Mouse (Mus musculus): Measurements from ENCODE around the gene 0610037L13Rik. TPM values are rescaled to one million over a fixed set of nuclear protein-coding genes. Genes with fewer than 3 reads are reported as not detected.

Gene 0610037L13Rik
- polyA plus RNA-seq, 1 experiment from 2014 or later = 152 TPM

DNA sequence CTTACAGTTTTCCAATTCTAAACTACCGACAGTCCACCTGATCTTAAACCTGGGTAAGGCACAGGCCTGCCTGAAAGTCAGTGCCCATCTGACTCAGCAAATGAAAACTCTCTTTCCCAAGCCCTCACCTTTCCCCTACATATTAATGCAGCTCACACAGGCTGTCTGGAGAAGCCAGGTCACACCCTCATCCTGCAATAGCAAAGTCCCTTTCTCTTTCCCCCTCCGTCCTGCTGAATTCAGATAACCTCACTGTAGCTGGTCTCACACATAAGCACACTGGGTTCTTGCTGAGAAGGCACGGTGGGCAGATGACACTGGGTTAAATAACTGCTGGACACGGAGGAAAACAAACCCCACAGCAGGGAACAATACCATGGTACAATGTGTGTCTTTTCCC lies 32.3 kb downstream of the 0610037L13Rik start:
- H3K4me2 ChIP-seq = peak overlapping the region; percentile 72; the same call in 1 of the 2 replicates
- no peak overlapping the region for H3K4me3 ChIP-seq
- WGBS = 73% methylated on average over 4 of the region's 4 CpGs

GRCm38 (mm10) chr4:107923145-107923802 lies 33.7 kb downstream of the 0610037L13Rik start, which contains the start of gene Cpt2:
Gene Cpt2 (minus strand): TSS chr4:107923610.
- peak within 1 kb of the TSS; percentile 72 for H3K4me2 ChIP-seq
- H3K36me3 ChIP-seq = no peaks in the 10 kb centered on the region
- peak within 1 kb of the TSS; percentile 86 for H3K27ac ChIP-seq
- peaks cover 22% of the 10 kb centered on the region for H3K4me1 ChIP-seq
- H3K27me3 ChIP-seq = no peaks in the 10 kb centered on the region
- peak; percentile 90 for ATAC-seq (ENCODE audit: insufficient number of reproducible peaks, low FRiP score, low TSS enrichment, low read depth)
- no peaks in the 10 kb centered on the region for H3K9me3 ChIP-seq
- peak within 1 kb of the TSS; percentile 82 for H3K9ac ChIP-seq
- H3K4me3 ChIP-seq = peak within 1 kb of the TSS; percentile 84
- 1% methylated on average over 38 of the region's 38 CpGs for WGBS

More for the DNA sequence above, 32.3 kb downstream of the 0610037L13Rik start:
- Histone ChIP-seq H3K9ac (no peak overlapping the region), H3K4me1 (peaks cover 22% of the 10 kb centered on the region), H3K27me3 (no peaks in the 10 kb centered on the region), H3K36me3 (no peaks in the 10 kb centered on the region), H3K9me3 (no peaks in the 10 kb centered on the region), H3K27ac (no peak overlapping the region)
- no peak for ATAC-seq (ENCODE audit: insufficient number of reproducible peaks, low FRiP score, low TSS enrichment, low read depth)

DNA sequence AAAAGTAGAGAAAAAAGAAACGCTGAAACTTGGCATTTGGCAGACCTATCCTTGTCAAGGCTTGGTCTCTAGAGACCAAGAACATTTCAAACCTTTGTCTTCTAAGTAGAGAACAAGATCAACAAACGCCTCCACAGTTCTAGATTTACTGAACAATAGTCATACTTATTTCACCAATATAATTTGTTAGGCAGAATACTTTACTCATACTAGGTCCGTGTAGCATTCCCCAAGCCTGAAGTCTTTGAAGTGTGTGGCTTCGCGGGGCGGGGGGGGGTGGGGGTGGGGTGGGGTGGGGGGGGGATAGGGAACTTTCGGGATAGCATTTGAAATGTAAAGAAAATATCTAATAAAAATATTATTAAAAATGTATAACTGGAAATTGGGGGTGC lies 34.2 kb downstream of the 0610037L13Rik start:
- Histone ChIP-seq H3K4me3 (peak overlapping the region; percentile 84), H3K4me2 (peak overlapping the region; percentile 72), H3K27ac (peak overlapping the region; percentile 86; the same call in 1 of the 2 replicates), H3K36me3 (no peaks in the 10 kb centered on the region), H3K27me3 (no peaks in the 10 kb centered on the region), H3K9ac (no peak overlapping the region), H3K9me3 (no peaks in the 10 kb centered on the region), H3K4me1 (peaks cover 22% of the 10 kb centered on the region)
- no peak for ATAC-seq (ENCODE audit: insufficient number of reproducible peaks, low FRiP score, low TSS enrichment, low read depth)
- WGBS = 43% methylated on average over 7 of the region's 7 CpGs

- Histone ChIP-seq H3K4me3 (no peak overlapping the region), H3K4me2 (no peak overlapping the region), H3K27me3 (no peaks in the 10 kb centered on the region), H3K9ac (no peak overlapping the region), H3K27ac (no peak overlapping the region), H3K36me3 (no peaks in the 10 kb centered on the region), H3K9me3 (no peaks in the 10 kb centered on the region), H3K4me1 (no peaks in the 10 kb centered on the region)
- ATAC-seq (ENCODE audit: insufficient number of reproducible peaks, low FRiP score, low TSS enrichment, low read depth) = no peak
- 76% methylated on average over 2 of the region's 2 CpGs for WGBS
These were observed 38.7 kb downstream of the 0610037L13Rik start for GRCm38 (mm10) chr4:107928269-107928668.

GRCm38 (mm10) chr4:107928726-107929125 lies 39.1 kb downstream of the 0610037L13Rik start:
- ATAC-seq (ENCODE audit: insufficient number of reproducible peaks, low FRiP score, low TSS enrichment, low read depth) = no peak
- 81% methylated on average over 2 of the region's 2 CpGs for WGBS

GRCm38 (mm10) chr4:107931453-107931852 lies 41.8 kb downstream of the 0610037L13Rik start:
- H3K4me1 ChIP-seq = no peaks in the 10 kb centered on the region
- no peaks in the 10 kb centered on the region for H3K9me3 ChIP-seq
- H3K4me3 ChIP-seq = no peak overlapping the region
- ATAC-seq (ENCODE audit: insufficient number of reproducible peaks, low FRiP score, low TSS enrichment, low read depth) = no peak
- no peak overlapping the region for H3K4me2 ChIP-seq
- 74% methylated on average over 3 of the region's 3 CpGs for WGBS
- H3K9ac ChIP-seq = no peak overlapping the region
- H3K27ac ChIP-seq = no peak overlapping the region
- H3K36me3 ChIP-seq = no peaks in the 10 kb centered on the region
- no peaks in the 10 kb centered on the region for H3K27me3 ChIP-seq

More at GRCm38 (mm10) chr4:107928726-107929125, 39.1 kb downstream of the 0610037L13Rik start:
- Histone ChIP-seq H3K9ac (no peak overlapping the region), H3K9me3 (no peaks in the 10 kb centered on the region), H3K27ac (no peak overlapping the region), H3K36me3 (no peaks in the 10 kb centered on the region), H3K4me2 (no peak overlapping the region), H3K4me3 (no peak overlapping the region), H3K27me3 (no peaks in the 10 kb centered on the region), H3K4me1 (no peaks in the 10 kb centered on the region)

GRCm38 (mm10) chr4:107933239-107933638 lies 43.6 kb downstream of the 0610037L13Rik start:
- WGBS = 77% methylated on average over 8 of the region's 8 CpGs
- H3K4me3 ChIP-seq = no peak overlapping the region
- ATAC-seq (ENCODE audit: insufficient number of reproducible peaks, low FRiP score, low TSS enrichment, low read depth) = no peak

DNA sequence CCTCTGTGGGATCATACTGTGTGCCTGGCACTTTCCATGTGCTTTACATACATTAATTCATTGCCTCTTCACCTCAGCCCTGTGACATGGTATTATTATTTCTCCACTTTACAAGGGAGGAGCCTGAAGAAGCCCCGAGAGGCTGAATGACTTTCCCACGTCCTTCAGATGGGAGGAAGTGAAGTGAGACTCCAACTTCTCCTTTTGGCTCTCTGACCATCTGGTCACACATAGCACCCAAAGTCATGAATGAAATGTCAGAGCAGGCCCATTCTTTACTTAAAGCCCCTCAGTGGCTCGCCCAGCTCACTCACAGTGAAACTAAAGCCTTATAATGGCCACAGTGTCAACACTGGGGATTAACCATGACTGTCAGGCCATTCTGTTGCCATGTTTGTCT lies 45.6 kb downstream of the 0610037L13Rik start:
- Histone ChIP-seq H3K27ac (no peak overlapping the region), H3K4me3 (no peak overlapping the region), H3K9ac (no peak overlapping the region), H3K9me3 (no peaks in the 10 kb centered on the region), H3K4me2 (no peak overlapping the region), H3K27me3 (no peaks in the 10 kb centered on the region), H3K4me1 (no peaks in the 10 kb centered on the region), H3K36me3 (no peaks in the 10 kb centered on the region)
- 56% methylated on average over 3 of the region's 3 CpGs for WGBS
- no peak for ATAC-seq (ENCODE audit: insufficient number of reproducible peaks, low FRiP score, low TSS enrichment, low read depth)

More at GRCm38 (mm10) chr4:107933239-107933638, 43.6 kb downstream of the 0610037L13Rik start:
- Histone ChIP-seq H3K9ac (no peak overlapping the region), H3K9me3 (no peaks in the 10 kb centered on the region), H3K36me3 (no peaks in the 10 kb centered on the region), H3K4me1 (no peaks in the 10 kb centered on the region), H3K27ac (no peak overlapping the region), H3K4me2 (no peak overlapping the region), H3K27me3 (no peaks in the 10 kb centered on the region)

DNA sequence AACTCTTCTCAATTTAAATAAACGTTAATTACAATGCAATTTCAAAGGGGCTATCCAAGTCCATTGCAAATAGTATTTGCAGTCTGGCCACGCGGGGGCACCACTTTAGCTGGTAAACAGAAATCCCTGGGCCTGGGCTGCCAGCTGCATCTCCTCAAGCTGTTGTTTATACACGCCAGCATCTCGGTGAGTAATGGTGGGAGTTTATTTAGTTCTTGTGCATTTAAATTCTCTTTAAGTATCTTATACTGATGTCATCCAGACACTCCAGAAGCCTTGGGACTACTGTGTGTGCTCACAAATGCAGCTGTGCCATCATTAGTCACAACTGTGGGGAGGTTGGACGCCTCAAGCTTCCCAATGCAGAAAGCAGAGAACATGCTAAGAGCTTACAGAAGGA lies 47.7 kb downstream of the 0610037L13Rik start:
- Histone ChIP-seq H3K36me3 (no peaks in the 10 kb centered on the region), H3K4me3 (no peak overlapping the region), H3K4me2 (no peak overlapping the region), H3K27me3 (no peaks in the 10 kb centered on the region), H3K4me1 (no peaks in the 10 kb centered on the region), H3K27ac (0 out of 2 replicates have a peak overlapping the region, but pooled peaks have one; percentile 5), H3K9me3 (no peaks in the 10 kb centered on the region), H3K9ac (no peak overlapping the region)
- WGBS = 19% methylated on average over 6 of the region's 6 CpGs
- ATAC-seq (ENCODE audit: insufficient number of reproducible peaks, low FRiP score, low TSS enrichment, low read depth) = no peak

DNA sequence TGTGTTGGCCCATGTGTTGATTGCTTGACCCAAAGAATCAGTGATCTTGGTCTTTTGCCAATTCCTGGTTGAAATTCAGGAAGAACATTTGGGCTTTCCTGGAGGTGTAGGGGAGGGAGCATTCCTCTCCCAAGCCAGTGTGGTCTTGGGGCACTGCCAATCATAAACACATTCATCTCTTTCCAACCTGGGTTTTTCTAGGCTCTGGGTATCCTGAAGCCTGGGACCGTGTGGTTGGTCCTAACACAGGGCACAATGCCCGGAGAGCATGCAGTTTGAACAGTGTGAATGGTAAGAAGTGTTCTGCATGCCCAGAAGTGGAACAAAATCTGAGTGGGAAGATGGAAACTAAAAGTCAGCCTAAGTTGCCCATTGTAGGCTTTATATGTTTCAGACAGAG lies 48.5 kb downstream of the 0610037L13Rik start:
- Histone ChIP-seq H3K9ac (no peak overlapping the region), H3K4me3 (no peak overlapping the region), H3K36me3 (no peaks in the 10 kb centered on the region), H3K27ac (no peak overlapping the region), H3K27me3 (no peaks in the 10 kb centered on the region), H3K4me2 (no peak overlapping the region), H3K4me1 (no peaks in the 10 kb centered on the region), H3K9me3 (no peaks in the 10 kb centered on the region)
- 63% methylated on average over 2 of the region's 2 CpGs for WGBS
- no peak for ATAC-seq (ENCODE audit: insufficient number of reproducible peaks, low FRiP score, low TSS enrichment, low read depth)

DNA sequence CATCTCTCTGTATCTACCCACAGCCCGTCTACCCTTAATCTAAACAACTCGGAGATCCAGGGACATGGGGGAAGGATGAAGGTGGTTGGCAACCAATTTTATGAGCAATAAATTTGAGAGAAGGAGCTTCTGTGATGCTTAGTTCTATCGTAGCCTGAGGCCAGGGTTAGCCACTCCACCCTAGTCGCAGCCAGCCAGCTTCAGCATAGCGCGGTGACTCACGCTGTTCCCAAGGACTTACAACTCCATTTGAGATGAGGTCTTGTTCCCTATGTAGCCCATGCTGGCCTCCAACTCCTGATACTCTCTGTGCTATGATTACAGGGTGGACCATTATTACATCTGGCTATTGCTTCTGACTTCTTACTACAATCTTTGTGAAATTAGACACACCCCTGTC lies 53.1 kb downstream of the 0610037L13Rik start:
- Histone ChIP-seq H3K36me3 (no peaks in the 10 kb centered on the region), H3K9me3 (no peaks in the 10 kb centered on the region), H3K4me2 (no peak overlapping the region), H3K4me3 (no peak overlapping the region), H3K27ac (no peak overlapping the region), H3K27me3 (no peaks in the 10 kb centered on the region), H3K9ac (no peak overlapping the region), H3K4me1 (0 out of 2 replicates have a peak, but pooled peaks cover 3% of the 10 kb centered on the region)
- 70% methylated on average over 7 of the region's 7 CpGs for WGBS
- no peak for ATAC-seq (ENCODE audit: insufficient number of reproducible peaks, low FRiP score, low TSS enrichment, low read depth)

DNA sequence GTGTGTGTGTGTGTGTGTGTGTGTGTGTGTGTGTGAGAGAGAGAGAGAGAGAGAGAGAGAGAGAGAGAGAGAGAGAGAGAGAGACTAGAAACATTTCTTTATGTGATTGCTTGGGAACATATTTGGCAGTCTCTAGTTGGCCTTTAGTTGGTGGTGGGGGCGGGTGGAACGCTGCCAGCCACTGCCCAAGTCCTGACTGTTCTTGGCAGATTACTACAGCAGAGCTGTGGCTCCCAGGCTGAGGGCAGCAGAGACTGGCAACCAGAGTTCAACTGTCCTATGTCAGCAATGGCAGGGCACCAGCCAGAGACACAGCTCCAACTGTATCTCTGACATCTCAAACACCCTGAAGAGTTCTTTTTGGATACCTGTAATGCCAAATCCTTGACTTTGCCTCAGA lies 54.5 kb downstream of the 0610037L13Rik start:
- Histone ChIP-seq H3K9me3 (no peaks in the 10 kb centered on the region), H3K4me2 (no peak overlapping the region), H3K9ac (no peak overlapping the region), H3K36me3 (no peaks in the 10 kb centered on the region), H3K27me3 (no peaks in the 10 kb centered on the region), H3K4me3 (no peak overlapping the region), H3K27ac (no peak overlapping the region), H3K4me1 (0 out of 2 replicates have a peak, but pooled peaks cover 3% of the 10 kb centered on the region)
- ATAC-seq (ENCODE audit: insufficient number of reproducible peaks, low FRiP score, low TSS enrichment, low read depth) = no peak
- WGBS = 66% methylated on average over 2 of the region's 2 CpGs
